In genomic region chr8:10825192-10825926, GRCm38 (mm10) we compare ENCODE assay signal across 13 mouse cellular contexts.
DNase-seq lines count a peak whose midpoint lies in the region; ATAC-seq and TF ChIP-seq lines count a peak whose summit lies in the region.
"Had no signal": no experiment of that assay in that cellular context is flagged by ENCODE, and none has a peak within 500 bp of the region (broad histone marks: within the 10 kb centered on the region; RNA-seq: fewer than 3 reads in every experiment).

No protein-coding gene starts in this region.

- no peaks in the 10 kb centered on the region for H3K27me3 ChIP-seq in forebrain, postnatal 0 days (ENCODE audit: insufficient read depth, low read length)
- H3K27me3 ChIP-seq: intestine, embryonic 15.5 days had no signal

- H3K9me3 ChIP-seq in forebrain, postnatal 0 days (ENCODE audit: low read length): no peaks in the 10 kb centered on the region
- H3K9me3 ChIP-seq: heart, embryonic 10.5 days; intestine, embryonic 15.5 days; neural tube, embryonic 13.5 days had no signal

- WGBS in forebrain, postnatal 0 days: 40% methylated on average over 10 of the region's 10 CpGs

- H3K4me1 ChIP-seq in forebrain, postnatal 0 days (ENCODE audit: insufficient read depth): no peaks in the 10 kb centered on the region
- H3K4me1 ChIP-seq: intestine, embryonic 15.5 days; neural tube, embryonic 13.5 days had no signal

- no peak overlapping the region for H3K4me2 ChIP-seq in forebrain, postnatal 0 days (ENCODE audit: low read depth)
- H3K4me2 ChIP-seq: intestine, embryonic 15.5 days; neural tube, embryonic 13.5 days had no signal

- ATAC-seq in forebrain, postnatal 0 days: peak; percentile 91
- ATAC-seq in megakaryocyte progenitor cell, adult 5-6 weeks (replicated peaks; ENCODE audit: poor library complexity): 0 out of 2 replicates have a peak, but pooled peaks have one; percentile 34
- ATAC-seq in monocyte, adult 5-6 weeks (replicated peaks; ENCODE audit: insufficient number of reproducible peaks, low FRiP score, low TSS enrichment, poor library complexity, severe bottlenecking): no peak
- ATAC-seq: CD4-positive, CD25-positive, alpha-beta regulatory T cell, adult 4 months; intestine, embryonic 15.5 days had no signal

- peak overlapping the region; percentile 24; the same call in 1 of the 2 replicates for H3K27ac ChIP-seq in forebrain, postnatal 0 days (ENCODE audit: low read depth, low read length)
- H3K27ac ChIP-seq: heart, embryonic 10.5 days; intestine, embryonic 15.5 days; liver, embryonic 14.5 days; neural tube, embryonic 13.5 days had no signal

- intact Hi-C loops in left cerebral cortex, postnatal 36 days (cut with DNase I): loop anchor here (5.0 kb wide), 1 partner anchor 182 kb away; the partner anchor contains the start of gene Irs2

- no peak overlapping the region for H3K9ac ChIP-seq in forebrain, postnatal 0 days
- H3K9ac ChIP-seq: intestine, embryonic 15.5 days; liver, embryonic 14.5 days; neural tube, embryonic 13.5 days had no signal

- TF ChIP-seq CTCF in forebrain, postnatal 0 days (IDR thresholded peaks at IDR 0.05; ENCODE audit: low read depth): no peak

- H3K4me3 ChIP-seq in forebrain, postnatal 0 days (ENCODE audit: low read depth, low read length): no peak overlapping the region
- H3K4me3 ChIP-seq: heart, embryonic 10.5 days; intestine, embryonic 15.5 days; neural tube, embryonic 13.5 days had no signal

- H3K36me3 ChIP-seq in forebrain, postnatal 0 days (ENCODE audit: insufficient read depth): no peaks in the 10 kb centered on the region
- H3K36me3 ChIP-seq: heart, embryonic 10.5 days; intestine, embryonic 15.5 days; neural tube, embryonic 13.5 days had no signal

- peak; percentile 19 for DNase-seq in gastrocnemius, adult 18-20 months (ENCODE audit: low spot score)
- no peak for DNase-seq in gastrocnemius, postnatal 10 days
- peak; percentile 22 for DNase-seq in left cerebral cortex, postnatal 36 days (ENCODE audit: low spot score in 2 of 2)
- no peak for DNase-seq in left cerebral cortex, adult 11 months (ENCODE audit: low spot score)
- DNase-seq in forebrain, postnatal 0 days: peak; percentile 64
- DNase-seq: layer of hippocampus, adult 9-11 months had no signal

Comparison
In these comparisons a context has a peak if more than half of its experiments do, and no peak if none do; other contexts are left out.
1. DNase-seq: peak in gastrocnemius, adult 18-20 months (single experiment), left cerebral cortex, postnatal 36 days (2 of 2) and forebrain, postnatal 0 days (single experiment); none in gastrocnemius, postnatal 10 days (single experiment) and left cerebral cortex, adult 11 months (single experiment).